Mouse (Mus musculus): Measurements from ENCODE around the gene Trim71.

DNA sequence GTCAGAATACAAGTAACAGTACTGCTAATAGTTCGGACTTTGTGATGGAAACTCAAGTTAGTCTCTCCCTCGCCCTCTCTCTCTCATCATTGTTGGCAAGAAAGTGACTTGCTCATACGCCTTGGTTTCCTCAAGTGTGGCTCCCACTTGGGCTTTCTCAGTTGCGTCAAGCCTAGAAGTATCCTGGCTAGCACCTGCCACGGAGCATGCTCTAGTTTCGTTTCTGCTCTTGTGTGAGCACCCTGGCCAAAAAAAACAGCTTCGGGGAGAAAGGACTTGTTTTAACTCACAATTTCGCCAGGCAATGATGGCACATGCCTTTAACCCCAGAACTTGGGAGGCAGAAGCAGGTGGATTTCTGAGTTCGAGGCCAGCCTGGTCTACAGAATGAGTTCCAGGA, 87.2 kb downstream of the Trim71 start:
- no peak for TF ChIP-seq CTCF (IDR thresholded peaks at IDR 0.05; ENCODE audit: low read depth, low read length)
- TF ChIP-seq POLR2A (IDR thresholded peaks at IDR 0.05; ENCODE audit: extremely low read depth, insufficient read depth, low read length), result no peak
